Mouse (Mus musculus): ENCODE results near the gene Rtca.

GRCm38 (mm10) chr3:116536428-116537199 lies 28.6 kb upstream of the Rtca start:
- TF ChIP-seq POLR2A (IDR thresholded peaks at IDR 0.05; ENCODE audit: low read depth, low read length) = no peak
- TF ChIP-seq CTCF (IDR thresholded peaks at IDR 0.05; ENCODE audit: extremely low read depth, insufficient read length, insufficient replicate concordance, low read depth, low read length) = no peak
